Mouse (Mus musculus) kidney, embryonic 16.5 days (tissue): ENCODE data around the gene Sbk3. TPM values are rescaled to one million over a fixed set of nuclear protein-coding genes. Genes with fewer than 3 reads are reported as not detected.
A peak's percentile ranks its signal among the peaks of the same experiment; 100 is the strongest.

ENCODE experiments used
- ATAC-seq: fragments of 200-750 bp; cut with Nextera tagmentation; 2 replicates; pipeline ENCODE4 v1.8.0; 2017; ENCODE audit warnings: moderate TSS enrichment; ENCODE audit not compliant: low FRiP score, low TSS enrichment
- H3K27ac ChIP-seq: fragments of 300-500 bp; sonication (generic); 2 replicates; pipeline ENCODE4 v1.5.1; 2014; ENCODE audit warnings: low read length
- H3K27me3 ChIP-seq: fragments of 300-500 bp; sonication (generic); 2 replicates; pipeline ENCODE4 v1.6.1; 2014; ENCODE audit warnings: low read length, control low read depth, mixed read lengths; ENCODE audit not compliant: insufficient read depth
- H3K36me3 ChIP-seq: fragments of 300-500 bp; sonication (generic); 2 replicates; pipeline ENCODE4 v1.6.1; 2014; ENCODE audit warnings: low read length, control low read depth, mixed read lengths; ENCODE audit not compliant: insufficient read depth
- H3K4me1 ChIP-seq: fragments of 300-500 bp; sonication (generic); 2 replicates; pipeline ENCODE4 v1.6.1; 2014; ENCODE audit warnings: low read length, control low read depth, mixed read lengths; ENCODE audit not compliant: insufficient read depth
- H3K4me2 ChIP-seq: fragments of 300-500 bp; sonication (generic); replicated peaks from 2 replicates; pipeline ENCODE4 v1.6.1; 2014; ENCODE audit warnings: low read depth, low read length
- H3K4me3 ChIP-seq: fragments of 300-500 bp; sonication (generic); 2 replicates; pipeline ENCODE4 v1.5.1; 2014; ENCODE audit warnings: mild to moderate bottlenecking, low read length
- H3K9ac ChIP-seq: fragments of 300-500 bp; sonication (generic); replicated peaks from 2 replicates; pipeline ENCODE4 v1.6.1; 2014; ENCODE audit warnings: low read length
- H3K9me3 ChIP-seq: fragments of 300-500 bp; sonication (generic); 2 replicates; pipeline ENCODE4 v1.6.1; 2016; ENCODE audit warnings: low read length, control low read depth
- WGBS: fragments of 180-500 bp; shearing (Covaris S2); extraction: QIAGEN DNeasy Blood & Tissue Kit; methylation state at CpG from one replicate; pipeline ENCODE4 v1.1.7; 2014; 5-methylcytosine and 5-hydroxymethylcytosine counted together
- polyA plus RNA-seq: library from polyadenylated mRNA; unstranded; fragments of >200 nt; fragmentation: Nextera tagmentation; extraction: Ambion mirVana; gene quantifications from 2 replicates; pipeline ENCODE4 v1.2.1, GENCODE M21; 2015

Gene Sbk3
- polyA plus RNA-seq, 1 experiment from 2014 or later = not detected

DNA sequence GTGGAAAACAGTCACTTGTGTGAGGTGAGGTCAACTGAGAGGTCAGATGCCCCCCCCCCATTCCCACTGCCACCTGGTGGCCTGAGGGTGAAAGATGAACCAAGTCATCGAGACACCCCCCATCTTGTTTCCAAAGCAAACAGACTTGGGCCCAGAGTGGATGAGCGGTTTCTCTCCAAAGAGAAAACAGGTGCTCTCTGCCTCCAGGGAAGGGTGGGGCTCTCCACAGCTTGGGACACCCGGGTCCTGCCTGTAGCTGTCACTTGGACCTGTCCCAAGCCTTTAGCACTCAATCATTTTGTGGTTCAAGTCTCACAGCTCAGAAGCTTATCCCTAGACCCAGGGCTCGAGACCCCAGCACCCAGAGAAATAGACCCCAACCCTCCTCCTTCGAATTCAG is 7.4 kb downstream of the Sbk3 start:
- H3K27me3 ChIP-seq = no peaks in the 10 kb centered on the region
- H3K4me2 ChIP-seq = no peak overlapping the region
- no peak overlapping the region for H3K27ac ChIP-seq
- no peak overlapping the region for H3K9ac ChIP-seq
- no peaks in the 10 kb centered on the region for H3K36me3 ChIP-seq
- WGBS = 68% methylated on average over 5 of the region's 5 CpGs
- no peaks in the 10 kb centered on the region for H3K4me1 ChIP-seq
- H3K9me3 ChIP-seq = no peaks in the 10 kb centered on the region
- no peak overlapping the region for H3K4me3 ChIP-seq
- ATAC-seq = no peak

GRCm38 (mm10) chr7:4957361-4957760 is 13.6 kb downstream of the Sbk3 start:
- Histone ChIP-seq H3K9me3 (no peaks in the 10 kb centered on the region), H3K36me3 (no peaks in the 10 kb centered on the region), H3K27me3 (no peaks in the 10 kb centered on the region), H3K4me2 (no peak overlapping the region), H3K27ac (no peak overlapping the region), H3K4me3 (no peak overlapping the region), H3K4me1 (no peaks in the 10 kb centered on the region), H3K9ac (no peak overlapping the region)
- ATAC-seq = no peak
- 77% methylated on average over 10 of the region's 10 CpGs for WGBS

DNA sequence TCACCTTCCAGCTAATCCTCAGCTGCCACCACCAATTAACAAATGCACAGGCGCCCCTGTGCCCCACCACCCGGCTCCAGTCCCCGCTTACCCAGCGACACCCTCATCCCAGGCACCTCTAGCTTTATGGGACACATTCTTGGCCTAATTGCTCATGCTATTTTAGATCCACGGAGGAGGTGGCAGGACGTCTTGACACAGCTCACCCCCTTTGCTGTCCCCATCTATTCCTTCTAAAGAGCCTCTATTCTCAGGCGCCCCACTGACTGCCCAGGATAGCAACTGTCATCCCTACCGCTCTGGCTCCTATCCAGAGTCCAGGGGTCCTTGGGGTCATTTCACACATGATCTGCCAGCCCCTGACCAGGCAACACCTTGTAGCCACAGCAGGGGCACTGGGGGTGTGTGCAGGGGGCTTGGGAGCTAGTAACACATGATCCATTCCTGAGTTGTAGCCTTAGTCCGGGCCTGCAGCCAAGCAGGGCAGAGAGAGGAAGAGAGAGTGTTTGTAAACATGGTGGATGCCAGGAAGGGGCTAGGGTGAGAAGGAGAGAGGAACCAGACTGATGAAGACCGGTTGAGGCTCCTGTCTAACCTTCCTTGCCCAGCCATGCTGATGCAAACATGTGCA is 17.0 kb downstream of the Sbk3 start:
- Histone ChIP-seq H3K4me1 (no peaks in the 10 kb centered on the region), H3K9ac (no peak overlapping the region), H3K9me3 (no peaks in the 10 kb centered on the region), H3K27ac (no peak overlapping the region), H3K27me3 (no peaks in the 10 kb centered on the region), H3K4me3 (no peak overlapping the region), H3K36me3 (no peaks in the 10 kb centered on the region), H3K4me2 (no peak overlapping the region)
- WGBS = 20% methylated on average over 10 of the region's 10 CpGs
- ATAC-seq = no peak; the same call in 1 of the 2 replicates

DNA sequence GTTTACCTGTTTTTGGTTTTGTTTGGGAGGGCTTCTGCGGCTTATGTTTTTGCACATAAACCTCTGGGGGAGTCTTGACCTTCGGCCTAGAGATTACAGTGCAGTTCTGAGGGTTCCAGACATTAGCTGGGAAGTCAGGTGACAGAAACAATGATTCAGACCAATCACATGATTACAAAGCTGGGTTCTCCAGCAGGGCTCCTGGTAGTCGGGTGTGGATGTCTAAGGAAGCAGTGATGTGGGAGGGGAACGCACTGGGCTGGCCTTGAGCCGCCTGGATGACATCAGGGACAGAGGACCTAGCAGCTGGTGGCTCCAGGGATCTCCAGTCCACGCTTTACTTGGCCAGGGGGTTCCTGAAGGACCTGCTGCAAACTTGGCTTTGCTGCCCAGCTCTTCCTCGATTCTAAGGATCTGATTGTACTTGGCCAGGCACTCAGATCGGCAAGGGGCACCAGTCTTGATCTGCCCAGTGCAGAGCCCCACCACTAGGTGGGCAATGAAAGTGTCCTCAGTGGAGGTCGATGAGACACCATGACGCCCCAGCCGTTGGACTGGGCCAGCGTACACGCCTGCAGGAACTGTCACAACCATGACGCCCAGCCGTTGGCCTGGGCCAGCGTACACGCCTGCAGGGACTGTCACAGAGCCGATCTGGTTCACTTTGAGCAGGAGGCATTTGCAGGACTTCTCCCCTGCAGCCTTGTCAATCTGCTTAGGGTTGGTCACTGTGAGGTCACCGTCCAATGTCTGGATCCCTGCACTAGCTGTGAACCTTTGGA is 20.2 kb downstream of the Sbk3 start:
- Histone ChIP-seq H3K9me3 (no peaks in the 10 kb centered on the region), H3K27ac (no peak overlapping the region), H3K4me1 (no peaks in the 10 kb centered on the region), H3K27me3 (no peaks in the 10 kb centered on the region), H3K4me2 (no peak overlapping the region), H3K36me3 (no peaks in the 10 kb centered on the region), H3K4me3 (no peak overlapping the region), H3K9ac (no peak overlapping the region)
- no peak for ATAC-seq
- 83% methylated on average over 19 of the region's 19 CpGs for WGBS

DNA sequence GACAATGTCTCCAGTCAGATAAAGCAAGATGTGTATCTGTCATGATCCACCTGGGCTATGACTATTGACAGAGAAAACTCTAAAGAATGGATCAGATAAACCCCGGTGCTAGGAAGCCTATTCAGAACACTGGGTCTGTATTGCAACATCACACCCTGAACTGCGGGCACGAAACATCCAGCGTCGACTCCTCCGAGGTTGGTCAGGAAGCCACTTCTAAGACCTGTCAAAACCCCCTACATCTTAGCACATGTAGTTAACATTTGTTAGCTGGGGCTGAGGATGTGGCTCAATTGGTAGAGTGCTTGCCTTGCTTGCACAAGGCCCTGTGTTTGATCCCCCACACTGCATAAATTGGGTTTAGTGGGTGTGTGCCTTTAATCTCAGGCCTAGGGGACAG is 22.6 kb downstream of the Sbk3 start:
- no peak overlapping the region for H3K27ac ChIP-seq
- H3K9me3 ChIP-seq = no peaks in the 10 kb centered on the region
- H3K9ac ChIP-seq = no peak overlapping the region
- H3K36me3 ChIP-seq = no peaks in the 10 kb centered on the region
- H3K4me2 ChIP-seq = no peak overlapping the region
- no peak overlapping the region for H3K4me3 ChIP-seq
- 60% methylated on average over 6 of the region's 6 CpGs for WGBS
- no peaks in the 10 kb centered on the region for H3K4me1 ChIP-seq
- ATAC-seq = no peak
- H3K27me3 ChIP-seq = no peaks in the 10 kb centered on the region

DNA sequence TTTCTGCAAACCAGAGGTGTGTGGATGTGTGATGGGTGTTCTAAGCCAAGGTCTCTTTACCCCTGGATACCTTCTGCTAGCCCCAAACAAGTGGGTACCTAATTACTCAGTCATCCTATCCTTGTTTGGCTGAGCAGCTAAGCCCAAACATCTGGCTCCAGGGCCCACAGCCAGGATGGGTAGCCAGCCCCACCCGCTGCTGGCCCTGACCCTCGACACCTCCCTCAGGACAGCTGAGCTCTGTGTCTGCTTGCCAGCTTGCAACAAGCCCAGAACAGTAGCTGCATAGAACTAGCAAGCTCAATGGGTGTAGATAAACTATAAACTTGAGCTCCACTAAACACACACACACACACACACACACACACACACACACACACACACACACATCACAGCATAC is 23.1 kb downstream of the Sbk3 start:
- Histone ChIP-seq H3K36me3 (no peaks in the 10 kb centered on the region), H3K4me1 (no peaks in the 10 kb centered on the region)
- 32% methylated on average over 2 of the region's 2 CpGs for WGBS

DNA sequence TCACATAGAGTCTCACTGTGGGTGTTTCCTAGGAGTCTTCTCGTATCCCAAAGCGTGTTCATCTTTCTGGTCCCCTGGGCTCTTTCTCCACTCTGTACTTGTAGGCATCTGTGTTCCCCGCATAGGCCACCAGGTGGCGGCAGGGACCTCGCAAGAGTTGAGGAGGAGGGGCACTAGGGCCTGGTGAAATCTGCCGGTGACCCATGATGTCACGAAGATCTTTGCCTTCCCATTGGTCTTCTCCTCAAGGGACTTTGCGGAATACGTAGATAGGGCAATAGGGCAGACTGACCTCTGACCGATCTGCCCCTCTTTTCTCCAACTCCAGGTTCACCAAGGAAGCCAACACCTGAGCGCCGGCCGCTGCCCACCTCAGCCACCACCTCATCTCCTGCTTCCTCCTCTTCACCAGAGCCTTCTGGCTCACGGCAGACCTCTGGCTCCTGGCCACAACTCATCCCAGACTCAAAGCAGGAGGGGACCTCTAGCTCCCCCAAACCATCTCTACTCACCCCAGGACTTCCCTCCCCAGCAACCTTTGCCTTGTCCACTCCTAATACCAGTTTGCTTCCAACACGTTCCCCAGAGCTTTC is 27.6 kb downstream of the Sbk3 start:
- Histone ChIP-seq H3K9me3 (no peaks in the 10 kb centered on the region), H3K4me1 (no peaks in the 10 kb centered on the region), H3K27me3 (no peaks in the 10 kb centered on the region), H3K36me3 (no peaks in the 10 kb centered on the region), H3K4me2 (peak overlapping the region; percentile 54), H3K9ac (no peak overlapping the region), H3K27ac (no peak overlapping the region), H3K4me3 (peak overlapping the region; percentile 36)
- 19% methylated on average over 15 of the region's 15 CpGs for WGBS
- peak; percentile 77 for ATAC-seq

More for the DNA sequence above, 23.1 kb downstream of the Sbk3 start:
- no peak for ATAC-seq
- no peak overlapping the region for H3K27ac ChIP-seq
- no peak overlapping the region for H3K4me3 ChIP-seq
- no peak overlapping the region for H3K9ac ChIP-seq
- H3K4me2 ChIP-seq = no peak overlapping the region
- no peaks in the 10 kb centered on the region for H3K9me3 ChIP-seq
- no peaks in the 10 kb centered on the region for H3K27me3 ChIP-seq

DNA sequence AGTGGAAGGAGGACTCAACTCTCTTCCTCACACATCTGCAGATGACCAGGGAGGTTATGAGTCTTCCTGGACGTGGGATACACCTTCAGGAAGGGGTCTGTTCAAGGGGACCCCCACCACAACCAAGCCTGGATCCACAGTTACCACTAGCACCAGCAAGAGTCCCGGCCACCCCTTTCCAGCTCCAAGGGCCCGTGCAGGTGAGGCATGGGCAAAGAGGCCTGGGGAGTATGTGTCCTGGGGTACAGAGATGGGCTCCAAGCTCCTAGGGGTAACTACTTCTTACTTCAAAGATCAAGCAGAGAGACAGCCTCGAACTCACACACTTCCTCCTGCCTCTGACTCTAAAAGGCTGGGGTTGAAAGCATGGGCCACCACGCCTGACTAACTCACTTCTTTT is 28.3 kb downstream of the Sbk3 start:
- WGBS = 51% methylated on average over 5 of the region's 5 CpGs
- Histone ChIP-seq H3K9ac (no peak overlapping the region), H3K36me3 (no peaks in the 10 kb centered on the region), H3K4me3 (no peak overlapping the region), H3K27me3 (no peaks in the 10 kb centered on the region), H3K9me3 (no peaks in the 10 kb centered on the region), H3K4me1 (no peaks in the 10 kb centered on the region), H3K27ac (no peak overlapping the region), H3K4me2 (no peak overlapping the region)
- ATAC-seq = no peak

- ATAC-seq = peak; percentile 55; the same call in 1 of the 2 replicates
Observed at GRCm38 (mm10) chr7:4940068-4940479, 30.9 kb downstream of the Sbk3 start.

DNA sequence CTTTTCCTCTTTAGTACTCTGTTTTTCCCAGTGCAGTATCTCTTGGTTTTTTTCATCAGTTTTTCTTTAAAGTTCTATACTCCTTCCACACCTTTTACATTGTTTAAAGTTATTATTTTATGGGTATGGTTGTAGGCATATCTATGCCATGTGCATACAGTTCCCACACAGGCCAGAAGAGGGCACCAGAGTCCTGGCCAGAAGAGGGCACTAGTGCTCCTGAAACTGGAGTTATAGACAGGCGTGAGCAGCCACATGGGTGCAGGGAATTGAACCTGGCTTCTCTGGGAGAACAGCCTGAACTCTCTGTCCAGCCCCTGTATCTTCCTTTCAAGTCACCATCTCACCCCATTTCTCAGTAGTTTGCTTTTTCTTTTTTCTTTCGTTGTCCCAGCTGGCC is 32.5 kb downstream of the Sbk3 start:
- H3K27me3 ChIP-seq = no peaks in the 10 kb centered on the region
- H3K4me3 ChIP-seq = no peak overlapping the region
- H3K27ac ChIP-seq = no peak overlapping the region
- 31% methylated on average over 2 of the region's 2 CpGs for WGBS
- no peaks in the 10 kb centered on the region for H3K4me1 ChIP-seq
- H3K36me3 ChIP-seq = no peaks in the 10 kb centered on the region
- no peak for ATAC-seq
- H3K9me3 ChIP-seq = peaks cover 6% of the 10 kb centered on the region
- no peak overlapping the region for H3K9ac ChIP-seq
- H3K4me2 ChIP-seq = no peak overlapping the region

More at GRCm38 (mm10) chr7:4940068-4940479, 30.9 kb downstream of the Sbk3 start:
- Histone ChIP-seq H3K4me1 (no peaks in the 10 kb centered on the region), H3K36me3 (no peaks in the 10 kb centered on the region), H3K27ac (no peak overlapping the region), H3K27me3 (no peaks in the 10 kb centered on the region), H3K9ac (no peak overlapping the region), H3K4me3 (no peak overlapping the region), H3K4me2 (no peak overlapping the region), H3K9me3 (no peaks in the 10 kb centered on the region)
- 21% methylated on average over 9 of the region's 9 CpGs for WGBS
